Mouse (Mus musculus): ENCODE data around the gene Cyp24a1. TPM values are rescaled to one million over a fixed set of nuclear protein-coding genes. Genes with fewer than 3 reads are reported as not detected.
"Not testable (repeated sequence)": the region's sequence is repeated elsewhere in the genome, so short reads cannot be mapped to it uniquely, and the experiment has no call there.

Gene Cyp24a1
- polyA plus RNA-seq, 1 experiment from 2014 or later = 0.05 TPM

GRCm38 (mm10) chr2:170461652-170462051, 35.3 kb downstream of the Cyp24a1 start:
- no peaks in the 10 kb centered on the region for H3K9me3 ChIP-seq (ENCODE audit: control insufficient read depth, low read length)
- no peaks in the 10 kb centered on the region for H3K27me3 ChIP-seq (ENCODE audit: control insufficient read depth, insufficient read depth, low read length)
- WGBS = 61% methylated on average over 7 of the region's 7 CpGs
- no peak overlapping the region for H3K27ac ChIP-seq (ENCODE audit: low read depth, low read length)
- no peak overlapping the region for H3K4me3 ChIP-seq (ENCODE audit: low read depth, low read length)
- no peaks in the 10 kb centered on the region for H3K4me1 ChIP-seq (ENCODE audit: control insufficient read depth, insufficient read depth, low read length)
- no peak overlapping the region for H3K9ac ChIP-seq (replicated peaks; ENCODE audit: low read depth, low read length)
- H3K36me3 ChIP-seq (ENCODE audit: control insufficient read depth, insufficient read depth, low read length) = no peaks in the 10 kb centered on the region
- no peak overlapping the region for H3K4me2 ChIP-seq (ENCODE audit: low read depth, low read length)
- ATAC-seq (ENCODE audit: low read depth) = no peak

DNA sequence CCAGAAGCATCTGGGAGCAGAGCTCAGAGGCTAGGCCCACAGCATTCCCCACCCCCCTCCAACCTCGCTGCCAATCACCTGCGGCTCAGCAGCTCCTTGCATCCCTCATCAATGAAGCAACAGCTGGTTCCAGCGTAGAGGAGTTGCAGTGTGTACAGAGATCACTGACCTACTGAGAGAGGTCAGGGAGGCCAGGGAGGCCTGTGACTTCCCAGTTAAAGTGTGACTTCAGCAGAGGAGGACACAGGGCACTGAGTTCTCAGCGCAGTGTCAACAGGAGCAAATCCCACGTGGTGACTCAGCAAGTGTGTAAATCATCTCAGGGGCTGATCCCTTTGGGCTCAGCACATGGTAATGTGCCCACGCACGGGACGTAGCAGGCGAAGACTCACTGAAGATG, 37.1 kb downstream of the Cyp24a1 start:
- Histone ChIP-seq H3K4me3 (ENCODE audit: low read depth, low read length) (no peak overlapping the region), H3K9ac (replicated peaks; ENCODE audit: low read depth, low read length) (no peak overlapping the region), H3K9me3 (ENCODE audit: control insufficient read depth, low read length) (no peaks in the 10 kb centered on the region), H3K27ac (ENCODE audit: low read depth, low read length) (no peak overlapping the region), H3K36me3 (ENCODE audit: control insufficient read depth, insufficient read depth, low read length) (no peaks in the 10 kb centered on the region), H3K4me2 (ENCODE audit: low read depth, low read length) (no peak overlapping the region), H3K4me1 (ENCODE audit: control insufficient read depth, insufficient read depth, low read length) (no peaks in the 10 kb centered on the region), H3K27me3 (ENCODE audit: control insufficient read depth, insufficient read depth, low read length) (no peaks in the 10 kb centered on the region)
- ATAC-seq (ENCODE audit: low read depth) = no peak
- WGBS = 20% methylated on average over 9 of the region's 9 CpGs

GRCm38 (mm10) chr2:170459183-170459582, 37.8 kb downstream of the Cyp24a1 start:
- Histone ChIP-seq H3K9ac (replicated peaks; ENCODE audit: low read depth, low read length) (no peak overlapping the region), H3K36me3 (ENCODE audit: control insufficient read depth, insufficient read depth, low read length) (no peaks in the 10 kb centered on the region), H3K4me2 (ENCODE audit: low read depth, low read length) (no peak overlapping the region), H3K4me3 (ENCODE audit: low read depth, low read length) (no peak overlapping the region), H3K4me1 (ENCODE audit: control insufficient read depth, insufficient read depth, low read length) (no peaks in the 10 kb centered on the region), H3K27ac (ENCODE audit: low read depth, low read length) (no peak overlapping the region), H3K27me3 (ENCODE audit: control insufficient read depth, insufficient read depth, low read length) (no peaks in the 10 kb centered on the region), H3K9me3 (ENCODE audit: control insufficient read depth, low read length) (no peaks in the 10 kb centered on the region)
- WGBS = 76% methylated on average over 10 of the region's 10 CpGs
- no peak for ATAC-seq (ENCODE audit: low read depth)

- not testable (repeated sequence) for H3K4me2 ChIP-seq (ENCODE audit: low read depth, low read length); H3K9me3 ChIP-seq (ENCODE audit: control insufficient read depth, low read length); H3K9ac ChIP-seq (replicated peaks; ENCODE audit: low read depth, low read length); ATAC-seq (ENCODE audit: low read depth); H3K4me3 ChIP-seq (ENCODE audit: low read depth, low read length); H3K36me3 ChIP-seq (ENCODE audit: control insufficient read depth, insufficient read depth, low read length); H3K27me3 ChIP-seq (ENCODE audit: control insufficient read depth, insufficient read depth, low read length); H3K4me1 ChIP-seq (ENCODE audit: control insufficient read depth, insufficient read depth, low read length); H3K27ac ChIP-seq (ENCODE audit: low read depth, low read length)
- 59% methylated on average over 3 of the region's 4 CpGs for WGBS
Observed at GRCm38 (mm10) chr2:170453809-170454208, 43.1 kb downstream of the Cyp24a1 start.

- H3K27me3 ChIP-seq (ENCODE audit: control insufficient read depth, insufficient read depth, low read length) = no peaks in the 10 kb centered on the region
- H3K27ac ChIP-seq (ENCODE audit: low read depth, low read length) = no peak overlapping the region
- no peak overlapping the region for H3K9ac ChIP-seq (replicated peaks; ENCODE audit: low read depth, low read length)
- 0 out of 2 replicates have a peak, but pooled peaks have one; percentile 34 for ATAC-seq (ENCODE audit: low read depth)
- H3K36me3 ChIP-seq (ENCODE audit: control insufficient read depth, insufficient read depth, low read length) = no peaks in the 10 kb centered on the region
- 10% methylated on average over 9 of the region's 9 CpGs for WGBS
- no peaks in the 10 kb centered on the region for H3K4me1 ChIP-seq (ENCODE audit: control insufficient read depth, insufficient read depth, low read length)
- H3K9me3 ChIP-seq (ENCODE audit: control insufficient read depth, low read length) = no peaks in the 10 kb centered on the region
- no peak overlapping the region for H3K4me2 ChIP-seq (ENCODE audit: low read depth, low read length)
- no peak overlapping the region for H3K4me3 ChIP-seq (ENCODE audit: low read depth, low read length)
Observed at GRCm38 (mm10) chr2:170450933-170451332, 46.0 kb downstream of the Cyp24a1 start.

DNA sequence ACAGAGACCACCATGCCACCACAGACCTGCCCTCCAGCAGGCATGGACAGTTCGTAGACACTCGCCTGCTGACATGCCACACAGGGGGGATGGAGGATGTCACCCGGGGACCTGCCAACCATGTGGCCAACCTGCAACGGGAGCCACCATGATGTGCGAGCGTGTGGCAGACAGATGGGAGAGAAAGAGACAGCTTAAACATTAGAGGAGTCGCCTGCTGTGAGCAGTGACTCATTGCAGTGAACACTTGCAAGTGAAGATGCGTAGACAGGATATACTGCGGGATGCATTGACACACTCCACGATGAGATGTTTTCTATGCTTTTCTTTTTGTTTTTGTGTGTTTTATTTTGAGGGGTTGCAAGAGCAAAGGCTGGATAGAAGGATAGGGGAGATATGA, 49.3 kb downstream of the Cyp24a1 start:
- H3K27ac ChIP-seq (ENCODE audit: low read depth, low read length) = peak overlapping the region; percentile 46; the same call in 1 of the 2 replicates
- no peak for ATAC-seq (ENCODE audit: low read depth)
- H3K4me3 ChIP-seq (ENCODE audit: low read depth, low read length) = no peak overlapping the region
- H3K4me2 ChIP-seq (ENCODE audit: low read depth, low read length) = no peak overlapping the region
- H3K4me1 ChIP-seq (ENCODE audit: control insufficient read depth, insufficient read depth, low read length) = no peaks in the 10 kb centered on the region
- H3K9me3 ChIP-seq (ENCODE audit: control insufficient read depth, low read length) = no peaks in the 10 kb centered on the region
- no peak overlapping the region for H3K9ac ChIP-seq (replicated peaks; ENCODE audit: low read depth, low read length)
- H3K36me3 ChIP-seq (ENCODE audit: control insufficient read depth, insufficient read depth, low read length) = no peaks in the 10 kb centered on the region
- H3K27me3 ChIP-seq (ENCODE audit: control insufficient read depth, insufficient read depth, low read length) = no peaks in the 10 kb centered on the region
- WGBS = 62% methylated on average over 10 of the region's 10 CpGs

GRCm38 (mm10) chr2:170446843-170447383, 50.0 kb downstream of the Cyp24a1 start:
- H3K36me3 ChIP-seq (ENCODE audit: control insufficient read depth, insufficient read depth, low read length) = no peaks in the 10 kb centered on the region
- no peak for ATAC-seq (ENCODE audit: low read depth)
- H3K9ac ChIP-seq (replicated peaks; ENCODE audit: low read depth, low read length) = no peak overlapping the region
- H3K9me3 ChIP-seq (ENCODE audit: control insufficient read depth, low read length) = no peaks in the 10 kb centered on the region
- H3K4me3 ChIP-seq (ENCODE audit: low read depth, low read length) = no peak overlapping the region
- 62% methylated on average over 5 of the region's 5 CpGs for WGBS
- H3K4me2 ChIP-seq (ENCODE audit: low read depth, low read length) = no peak overlapping the region
- no peaks in the 10 kb centered on the region for H3K27me3 ChIP-seq (ENCODE audit: control insufficient read depth, insufficient read depth, low read length)
- H3K27ac ChIP-seq (ENCODE audit: low read depth, low read length) = no peak overlapping the region
- no peaks in the 10 kb centered on the region for H3K4me1 ChIP-seq (ENCODE audit: control insufficient read depth, insufficient read depth, low read length)

GRCm38 (mm10) chr2:170445861-170446260, 51.1 kb downstream of the Cyp24a1 start:
- no peaks in the 10 kb centered on the region for H3K36me3 ChIP-seq (ENCODE audit: control insufficient read depth, insufficient read depth, low read length)
- 88% methylated on average over 5 of the region's 5 CpGs for WGBS
- no peak overlapping the region for H3K27ac ChIP-seq (ENCODE audit: low read depth, low read length)
- no peak for ATAC-seq (ENCODE audit: low read depth)
- H3K4me2 ChIP-seq (ENCODE audit: low read depth, low read length) = no peak overlapping the region
- no peaks in the 10 kb centered on the region for H3K9me3 ChIP-seq (ENCODE audit: control insufficient read depth, low read length)
- no peak overlapping the region for H3K4me3 ChIP-seq (ENCODE audit: low read depth, low read length)
- H3K27me3 ChIP-seq (ENCODE audit: control insufficient read depth, insufficient read depth, low read length) = no peaks in the 10 kb centered on the region
- H3K4me1 ChIP-seq (ENCODE audit: control insufficient read depth, insufficient read depth, low read length) = no peaks in the 10 kb centered on the region
- H3K9ac ChIP-seq (replicated peaks; ENCODE audit: low read depth, low read length) = no peak overlapping the region

- Histone ChIP-seq H3K27me3 (ENCODE audit: control insufficient read depth, insufficient read depth, low read length) (no peaks in the 10 kb centered on the region), H3K36me3 (ENCODE audit: control insufficient read depth, insufficient read depth, low read length) (no peaks in the 10 kb centered on the region), H3K4me2 (ENCODE audit: low read depth, low read length) (no peak overlapping the region), H3K4me1 (ENCODE audit: control insufficient read depth, insufficient read depth, low read length) (peaks cover 6% of the 10 kb centered on the region; the same call in 1 of the 2 replicates), H3K9ac (replicated peaks; ENCODE audit: low read depth, low read length) (no peak overlapping the region), H3K4me3 (ENCODE audit: low read depth, low read length) (no peak overlapping the region), H3K9me3 (ENCODE audit: control insufficient read depth, low read length) (no peaks in the 10 kb centered on the region), H3K27ac (ENCODE audit: low read depth, low read length) (no peak overlapping the region)
- 69% methylated on average over 3 of the region's 3 CpGs for WGBS
- ATAC-seq (ENCODE audit: low read depth) = no peak
Observed at GRCm38 (mm10) chr2:170442535-170442934, 54.4 kb downstream of the Cyp24a1 start.
